Mouse (Mus musculus) ES-Bruce4 (cell line): ENCODE results near the gene Pitpnc1.

Experiments
- CTCF ChIP-seq: IDR thresholded peaks from one replicate; pipeline ENCODE4 v1.8.1; 2011; ENCODE audit warnings: low read depth, low read length
- EP300 ChIP-seq: IDR thresholded peaks from 2 replicates; pipeline ENCODE4 v1.6.1; 2011; ENCODE audit warnings: low read depth, low read length; ENCODE audit not compliant: insufficient read depth

- TF ChIP-seq EP300 (no peak), CTCF (no peak)
Measured at GRCm38 (mm10) chr11:107417041-107417583, 53.4 kb downstream of the Pitpnc1 start.
